Comparison of ENCODE assay signal across 12 mouse cellular contexts in the genomic region with DNA sequence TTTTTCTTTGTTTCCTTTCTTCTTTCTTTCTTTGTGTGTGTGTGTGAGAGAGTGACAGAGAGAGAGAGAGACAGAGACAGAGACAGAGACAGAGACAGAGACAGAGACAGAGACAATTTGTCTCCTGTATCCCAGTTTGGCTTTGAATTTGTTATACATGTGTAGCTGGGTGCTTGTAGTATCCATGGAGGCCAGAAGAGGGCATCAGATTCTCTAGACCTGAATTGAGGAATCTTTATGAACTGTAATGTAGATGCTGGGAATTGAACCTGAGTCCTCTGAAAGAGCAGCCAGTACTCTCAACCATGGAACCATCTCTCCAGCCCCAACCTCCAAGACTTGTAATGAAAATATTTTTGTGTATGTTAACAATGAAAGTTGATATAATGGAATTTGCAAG.
DNase-seq lines count a peak whose midpoint lies in the region; ATAC-seq and TF ChIP-seq lines count a peak whose summit lies in the region.
"Had no signal": no experiment of that assay in that cellular context is flagged by ENCODE, and none has a peak within 500 bp of the region (broad histone marks: within the 10 kb centered on the region; RNA-seq: fewer than 3 reads in every experiment).

No protein-coding gene starts in this region.

- no peak overlapping the region for H3K9ac ChIP-seq in intestine, postnatal 0 days (ENCODE audit: low read depth, low read length)
- H3K9ac ChIP-seq in intestine, embryonic 15.5 days, result no peak overlapping the region
- no peak overlapping the region for H3K9ac ChIP-seq in stomach, postnatal 0 days (ENCODE audit: low read length)
- H3K9ac ChIP-seq: hindbrain, embryonic 15.5 days; midbrain, embryonic 13.5 days had no signal

- no peaks in the 10 kb centered on the region for H3K27me3 ChIP-seq in intestine, postnatal 0 days (replicated peaks; ENCODE audit: control insufficient read depth, insufficient read depth, low read length)
- H3K27me3 ChIP-seq in intestine, embryonic 15.5 days (replicated peaks), result no peaks in the 10 kb centered on the region
- no peaks in the 10 kb centered on the region for H3K27me3 ChIP-seq in stomach, postnatal 0 days (ENCODE audit: control insufficient read depth, insufficient read depth, low read length)
- H3K27me3 ChIP-seq in heart, embryonic 10.5 days (ENCODE audit: insufficient read depth, poor library complexity, severe bottlenecking), result no peaks in the 10 kb centered on the region
- H3K27me3 ChIP-seq: hindbrain, embryonic 15.5 days; midbrain, embryonic 13.5 days had no signal

- TF ChIP-seq CTCF in intestine, postnatal 0 days (IDR thresholded peaks at IDR 0.05; ENCODE audit: low read depth), result peak; percentile 51
- TF ChIP-seq CTCF in stomach, postnatal 0 days (IDR thresholded peaks at IDR 0.05; ENCODE audit: low read depth), result peak; percentile 57

- no peaks in the 10 kb centered on the region for H3K4me1 ChIP-seq in intestine, postnatal 0 days (replicated peaks; ENCODE audit: control insufficient read depth, insufficient read depth, low read length)
- H3K4me1 ChIP-seq in intestine, embryonic 15.5 days (replicated peaks), result no peaks in the 10 kb centered on the region
- no peaks in the 10 kb centered on the region for H3K4me1 ChIP-seq in stomach, postnatal 0 days (replicated peaks; ENCODE audit: control insufficient read depth, insufficient read depth)
- no peaks in the 10 kb centered on the region for H3K4me1 ChIP-seq in heart, embryonic 10.5 days
- H3K4me1 ChIP-seq: hindbrain, embryonic 15.5 days; midbrain, embryonic 13.5 days had no signal

- peak; percentile 43 for DNase-seq in testis, postnatal 10 days (ENCODE audit: low spot score)
- no peak for DNase-seq in testis, postnatal 14 days (ENCODE audit: low spot score)
- DNase-seq in embryo, embryonic 11 days, result peak; percentile 25
- DNase-seq in stomach, postnatal 0 days (ENCODE audit: low spot score), result no peak
- no peak for DNase-seq in heart, embryonic 10.5 days (ENCODE audit: low spot score)
- no peak for DNase-seq in urinary bladder, postnatal 25 days (ENCODE audit: low spot score)
- DNase-seq: cerebellum, adult 8-10 months; thymus, adult 2 months had no signal

- ATAC-seq in intestine, postnatal 0 days, result no peak
- ATAC-seq in intestine, embryonic 15.5 days, result no peak
- no peak for ATAC-seq in stomach, postnatal 0 days (ENCODE audit: low FRiP score, low TSS enrichment)
- ATAC-seq: midbrain, embryonic 13.5 days had no signal

- no peak overlapping the region for H3K4me3 ChIP-seq in intestine, postnatal 0 days (ENCODE audit: low read depth, low read length)
- H3K4me3 ChIP-seq in intestine, embryonic 15.5 days (replicated peaks), result no peak overlapping the region
- H3K4me3 ChIP-seq in stomach, postnatal 0 days (ENCODE audit: low read depth, low read length), result no peak overlapping the region
- no peak overlapping the region for H3K4me3 ChIP-seq in heart, embryonic 10.5 days
- H3K4me3 ChIP-seq: hindbrain, embryonic 15.5 days; midbrain, embryonic 13.5 days had no signal

- H3K27ac ChIP-seq in intestine, postnatal 0 days (ENCODE audit: low read depth, low read length), result no peak overlapping the region
- no peak overlapping the region for H3K27ac ChIP-seq in intestine, embryonic 15.5 days
- H3K27ac ChIP-seq in stomach, postnatal 0 days (replicated peaks), result no peak overlapping the region
- H3K27ac ChIP-seq in heart, embryonic 10.5 days, result no peak overlapping the region
- H3K27ac ChIP-seq: hindbrain, embryonic 15.5 days; midbrain, embryonic 13.5 days had no signal

- no peaks in the 10 kb centered on the region for H3K36me3 ChIP-seq in intestine, postnatal 0 days (ENCODE audit: control insufficient read depth, insufficient read depth)
- H3K36me3 ChIP-seq in intestine, embryonic 15.5 days, result no peaks in the 10 kb centered on the region
- no peaks in the 10 kb centered on the region for H3K36me3 ChIP-seq in stomach, postnatal 0 days (ENCODE audit: control insufficient read depth, insufficient read depth, low read length)
- H3K36me3 ChIP-seq in heart, embryonic 10.5 days, result no peaks in the 10 kb centered on the region
- H3K36me3 ChIP-seq: hindbrain, embryonic 15.5 days; midbrain, embryonic 13.5 days had no signal

- no peak overlapping the region for H3K4me2 ChIP-seq in intestine, postnatal 0 days (replicated peaks; ENCODE audit: low read depth)
- H3K4me2 ChIP-seq in intestine, embryonic 15.5 days (replicated peaks), result no peak overlapping the region
- H3K4me2 ChIP-seq in stomach, postnatal 0 days (replicated peaks; ENCODE audit: low read depth), result no peak overlapping the region
- H3K4me2 ChIP-seq: hindbrain, embryonic 15.5 days; midbrain, embryonic 13.5 days had no signal

- TF ChIP-seq EP300 in stomach, postnatal 0 days (optimal IDR thresholded peaks at IDR 0.05), result no peak

- H3K9me3 ChIP-seq in intestine, postnatal 0 days (ENCODE audit: control insufficient read depth), result no peaks in the 10 kb centered on the region
- H3K9me3 ChIP-seq in intestine, embryonic 15.5 days, result no peaks in the 10 kb centered on the region
- no peaks in the 10 kb centered on the region for H3K9me3 ChIP-seq in stomach, postnatal 0 days (ENCODE audit: control insufficient read depth, low read length)
- H3K9me3 ChIP-seq in heart, embryonic 10.5 days, result no peaks in the 10 kb centered on the region
- H3K9me3 ChIP-seq: hindbrain, embryonic 15.5 days; midbrain, embryonic 13.5 days had no signal

Comparison
In these comparisons a context has a peak if more than half of its experiments do, and no peak if none do; other contexts are left out.
1. DNase-seq: peak in testis, postnatal 10 days (single experiment) and embryo, embryonic 11 days (single experiment); none in testis, postnatal 14 days (single experiment), stomach, postnatal 0 days (single experiment), heart, embryonic 10.5 days (single experiment) and urinary bladder, postnatal 25 days (single experiment).